Mouse (Mus musculus) lung, postnatal 14 days (tissue): ENCODE results near the gene Ccdc172.
A peak's percentile ranks its signal among the peaks of the same experiment; 100 is the strongest.

ENCODE experiments used
- DNase-seq: peaks from one replicate; pipeline ENCODE4 v3.0.0; 2021

The Ccdc172 gene

DNA sequence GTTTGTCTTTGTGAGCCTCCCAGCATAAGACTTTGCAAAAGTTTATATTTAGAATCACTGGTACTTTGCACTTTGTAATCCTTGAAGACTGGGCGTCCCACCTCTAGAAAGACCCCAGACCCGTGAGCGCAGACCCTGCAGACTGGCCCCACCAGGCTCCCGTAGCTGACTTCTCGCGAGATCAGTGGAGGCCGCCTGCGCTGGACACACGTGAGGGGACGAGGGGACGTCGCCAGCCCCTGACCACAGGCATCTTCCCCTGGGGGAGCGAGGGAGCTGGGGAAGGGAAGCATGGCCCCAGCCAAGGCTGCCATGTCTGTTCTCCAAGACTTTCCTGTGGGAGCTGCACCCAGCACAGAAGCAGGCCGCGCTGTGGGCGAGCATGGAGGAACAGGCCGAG lies at the start of gene Ccdc172:
Gene Ccdc172 (plus strand): TSS at position 176 of the 400 bp plus-strand sequence.
- DNase-seq, result no peak

- DNase-seq, result no peak
Observed at GRCm38 (mm10) chr19:58463755-58464154, 48.0 kb upstream of the Ccdc172 start.

- DNase-seq, result no peak
Observed at GRCm38 (mm10) chr19:58468331-58468730, 43.5 kb upstream of the Ccdc172 start.

GRCm38 (mm10) chr19:58469421-58469820 lies 42.4 kb upstream of the Ccdc172 start:
- DNase-seq, result peak; percentile 93

- DNase-seq, result no peak
Observed at GRCm38 (mm10) chr19:58474251-58474650, 37.5 kb upstream of the Ccdc172 start.

DNA sequence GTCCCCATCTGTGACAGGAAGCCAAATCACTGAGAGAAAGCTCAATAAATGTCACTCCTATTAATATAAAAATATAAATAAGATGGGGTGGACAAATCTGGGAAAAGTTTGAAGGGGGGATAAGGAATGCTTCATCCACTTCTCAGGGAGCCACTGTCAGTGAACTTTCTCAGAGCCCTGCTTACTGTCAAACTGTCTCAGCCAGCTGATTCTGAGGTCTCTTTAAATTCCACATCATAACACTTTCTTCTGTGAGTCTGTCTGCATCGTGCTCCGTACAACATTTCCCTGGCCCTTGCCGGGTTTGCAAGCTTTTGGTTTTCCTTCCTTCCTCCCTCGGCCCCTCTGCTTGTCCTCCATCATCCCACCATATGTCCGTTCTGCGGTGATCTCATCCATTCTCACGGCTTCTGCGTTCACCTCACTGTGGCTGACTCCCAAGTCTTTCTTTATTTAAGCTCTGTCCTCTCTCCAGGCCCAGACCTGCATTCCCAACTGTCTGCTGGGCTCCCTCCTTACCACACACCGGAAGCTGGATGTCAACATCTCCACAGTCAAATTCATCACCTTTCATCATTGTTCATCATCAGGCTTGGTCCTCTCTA lies 29.3 kb upstream of the Ccdc172 start:
- no peak for DNase-seq

- no peak for DNase-seq
Observed at GRCm38 (mm10) chr19:58486686-58487085, 25.1 kb upstream of the Ccdc172 start.

- DNase-seq, result peak; percentile 4
Observed at GRCm38 (mm10) chr19:58497106-58497505, 14.7 kb upstream of the Ccdc172 start.

- peak; percentile 31 for DNase-seq
Observed at GRCm38 (mm10) chr19:58499420-58499966, 12.3 kb upstream of the Ccdc172 start.

GRCm38 (mm10) chr19:58500049-58500448 lies 11.7 kb upstream of the Ccdc172 start:
- no peak for DNase-seq

DNA sequence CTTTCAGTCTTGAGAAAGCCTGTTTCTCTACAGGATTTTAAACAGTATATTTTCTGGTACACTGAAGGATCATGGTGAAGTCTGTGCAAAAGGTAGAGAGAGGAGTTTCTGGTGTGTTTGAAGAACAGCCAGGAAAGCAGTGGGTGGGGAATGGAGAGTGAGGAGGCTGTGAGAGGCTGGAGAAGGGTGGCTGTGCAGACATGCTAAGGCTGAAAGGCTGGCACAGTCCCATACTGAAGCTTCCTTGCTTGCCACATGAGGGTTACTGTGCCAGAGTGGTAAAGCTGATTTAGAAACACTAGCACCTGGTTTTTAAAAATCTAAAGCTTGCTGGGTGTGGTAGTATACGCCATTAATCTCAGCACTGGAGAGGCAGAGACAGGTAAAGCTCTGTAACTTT lies 9.9 kb downstream of the Ccdc172 start:
- DNase-seq, result no peak

DNA sequence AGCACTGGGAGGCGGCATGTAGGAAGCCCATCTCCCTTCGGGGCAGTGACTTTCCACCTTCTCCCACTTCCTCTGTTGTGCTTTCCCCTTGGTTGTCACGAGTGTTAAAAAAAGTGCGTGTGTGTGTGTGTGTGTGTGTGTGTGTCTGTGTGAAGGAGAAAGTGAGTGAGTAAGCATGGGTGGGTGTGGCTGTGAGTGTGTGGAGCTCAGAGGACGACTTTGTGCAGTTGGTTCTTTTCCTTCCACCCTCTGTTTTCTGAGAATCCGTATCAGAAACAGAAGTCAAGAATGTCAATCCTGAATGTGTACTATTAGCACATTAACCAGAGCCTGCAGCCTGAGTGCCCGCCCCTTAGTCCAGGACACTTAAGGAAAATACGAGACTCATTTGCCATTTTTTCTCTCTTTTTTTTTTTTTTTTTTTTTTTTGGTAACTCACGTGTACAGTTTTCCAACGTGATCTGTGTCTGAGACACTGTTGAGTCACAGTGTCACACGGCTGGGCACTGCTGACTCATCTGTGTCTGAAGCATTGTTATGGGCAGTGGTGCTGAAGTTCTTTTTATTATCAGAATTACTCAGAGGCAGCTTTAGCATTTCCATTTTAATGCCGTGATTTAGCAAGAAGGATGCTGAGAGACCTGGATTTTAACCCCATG lies 12.1 kb downstream of the Ccdc172 start:
- no peak for DNase-seq

GRCm38 (mm10) chr19:58525457-58526239 lies 13.9 kb downstream of the Ccdc172 start:
- peak; percentile 58 for DNase-seq

- no peak for DNase-seq
Observed at GRCm38 (mm10) chr19:58533077-58533476, 21.3 kb downstream of the Ccdc172 start.

- DNase-seq, result no peak
Observed at GRCm38 (mm10) chr19:58536691-58537090, 24.9 kb downstream of the Ccdc172 start.

- no peak for DNase-seq
Observed at GRCm38 (mm10) chr19:58540396-58540795, 28.6 kb downstream of the Ccdc172 start.

DNA sequence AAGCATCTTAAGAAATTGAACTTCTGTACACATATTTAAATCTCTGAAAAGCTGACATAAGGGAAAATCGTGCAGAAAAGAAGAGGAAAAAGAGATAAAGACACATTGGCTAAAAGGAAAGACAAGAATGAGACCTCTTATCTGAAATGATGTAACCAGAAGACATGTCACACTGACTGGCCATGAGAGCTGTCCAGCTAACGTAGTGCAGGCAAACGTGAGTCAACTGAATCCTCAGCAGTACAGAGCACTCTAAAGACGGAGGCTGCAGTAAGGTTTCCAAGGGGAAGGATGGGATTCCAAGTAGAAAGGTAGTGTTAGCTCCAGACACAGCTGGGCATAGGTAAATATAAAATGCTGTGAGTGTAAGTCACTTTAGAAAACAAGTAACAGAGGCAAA lies 36.6 kb downstream of the Ccdc172 start:
- no peak for DNase-seq

GRCm38 (mm10) chr19:58550489-58550888 lies 38.7 kb downstream of the Ccdc172 start:
- no peak for DNase-seq

DNA sequence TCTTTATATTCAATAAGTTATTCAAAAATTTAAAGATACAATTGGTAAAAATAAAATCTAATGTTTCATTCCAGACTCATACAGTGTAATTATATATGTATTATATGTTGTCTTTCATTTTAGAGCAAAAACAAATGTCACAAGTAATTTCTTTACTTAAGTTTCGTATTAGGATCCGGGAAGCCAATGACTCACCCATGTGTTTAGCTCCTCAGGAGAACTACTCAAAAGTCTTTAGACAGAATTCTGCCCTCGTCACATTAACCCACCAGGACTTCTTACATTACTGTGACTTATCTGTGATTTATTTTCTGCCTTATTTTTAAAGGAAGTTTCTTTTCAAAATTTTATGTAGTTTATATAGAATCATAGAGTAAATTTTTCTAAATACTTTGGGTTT lies 39.1 kb downstream of the Ccdc172 start:
- no peak for DNase-seq

DNA sequence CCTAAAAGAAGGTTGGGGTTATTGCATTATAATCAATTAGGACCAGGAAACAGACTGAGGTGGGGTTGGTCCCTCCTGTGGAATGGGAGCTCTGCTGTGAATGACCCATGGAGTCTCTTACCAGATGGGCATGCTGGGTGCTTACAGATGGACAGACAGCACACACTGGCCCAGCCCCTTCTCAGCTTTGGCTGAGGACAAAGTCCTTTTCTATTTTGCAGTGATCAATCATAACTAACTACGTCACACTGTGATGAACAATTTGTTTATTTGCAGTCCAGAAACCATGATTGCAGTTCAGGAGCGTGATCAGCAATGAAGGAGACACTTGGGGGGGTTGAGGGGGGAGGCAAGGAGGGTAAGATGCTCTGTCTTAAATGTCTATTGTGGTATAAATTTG lies 43.2 kb downstream of the Ccdc172 start:
- no peak for DNase-seq

GRCm38 (mm10) chr19:58558352-58558751 lies 46.6 kb downstream of the Ccdc172 start:
- peak; percentile 66 for DNase-seq

- DNase-seq, result no peak
Observed at GRCm38 (mm10) chr19:58562301-58562815, 50.6 kb downstream of the Ccdc172 start.

- no peak for DNase-seq
Observed at GRCm38 (mm10) chr19:58571566-58571965, 59.8 kb downstream of the Ccdc172 start.
